In the genomic region with DNA sequence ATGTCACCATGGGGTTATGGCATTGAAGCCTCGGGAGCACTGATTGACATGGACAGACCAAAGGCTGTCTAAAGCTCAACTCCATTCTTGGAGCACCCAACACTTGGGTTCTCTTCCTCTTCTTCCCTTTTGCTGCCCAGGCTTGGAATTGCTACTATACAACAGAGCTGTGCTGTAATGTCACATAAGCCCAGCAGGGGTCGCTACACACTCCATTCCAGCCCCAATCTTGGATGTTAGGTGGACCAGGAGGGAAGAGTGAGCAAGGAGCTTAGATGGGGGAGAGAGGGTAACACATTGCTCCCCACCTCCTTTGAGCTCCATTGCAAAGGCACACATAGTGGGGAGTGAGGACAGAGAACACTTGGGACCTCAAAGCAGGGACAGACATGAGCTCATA, we compare ENCODE assay signal across 11 mouse cellular contexts. TPM values are rescaled to one million over a fixed set of nuclear protein-coding genes. Genes with fewer than 3 reads are reported as not detected.
A peak's percentile ranks its signal among the peaks of the same experiment; 100 is the strongest.
DNase-seq lines count a peak whose midpoint lies in the region; ATAC-seq and TF ChIP-seq lines count a peak whose summit lies in the region.
"Had no signal": no experiment of that assay in that cellular context is flagged by ENCODE, and none has a peak within 500 bp of the region (broad histone marks: within the 10 kb centered on the region; RNA-seq: fewer than 3 reads in every experiment).

No protein-coding gene starts in this region.

- 9% methylated on average over 2 of the region's 2 CpGs for WGBS in heart, adult 2 months
- WGBS in midbrain, embryonic 14.5 days = 13% methylated on average over 2 of the region's 2 CpGs
- 14% methylated on average over 2 of the region's 2 CpGs for WGBS in midbrain, embryonic 13.5 days

- intact Hi-C loops in heart, adult 2 months (cut with DNase I) = loop anchor here (5.0 kb wide), 2 partner anchors 115 to 195 kb away; no protein-coding TSS in a partner anchor
- intact Hi-C loops in heart, postnatal 10 days (cut with DNase I) = loop anchor here (5.0 kb wide), 2 partner anchors 115 to 190 kb away; no protein-coding TSS in a partner anchor
- intact Hi-C loops in left cerebral cortex, postnatal 4 days (cut with DNase I) = no loop called here

- no peaks in the 10 kb centered on the region for H3K9me3 ChIP-seq in midbrain, embryonic 14.5 days (ENCODE audit: control insufficient read depth, low read length)
- no peaks in the 10 kb centered on the region for H3K9me3 ChIP-seq in midbrain, embryonic 13.5 days
- H3K9me3 ChIP-seq: embryonic facial prominence, embryonic 12.5 days had no signal

- no peaks in the 10 kb centered on the region for H3K36me3 ChIP-seq in heart, adult 2 months (ENCODE audit: control insufficient read depth, insufficient read depth, low read length)
- no peaks in the 10 kb centered on the region for H3K36me3 ChIP-seq in midbrain, embryonic 14.5 days (ENCODE audit: control insufficient read depth, insufficient read depth, low read length)
- no peaks in the 10 kb centered on the region for H3K36me3 ChIP-seq in midbrain, embryonic 13.5 days
- H3K36me3 ChIP-seq: embryonic facial prominence, embryonic 12.5 days had no signal

- TF ChIP-seq EP300 in heart, adult 2 months (IDR thresholded peaks at IDR 0.05; ENCODE audit: insufficient read depth, low read depth, low read length) = no peak

- H3K27me3 ChIP-seq in heart, adult 2 months (ENCODE audit: control insufficient read depth, insufficient read depth, low read length) = no peaks in the 10 kb centered on the region
- no peaks in the 10 kb centered on the region for H3K27me3 ChIP-seq in midbrain, embryonic 14.5 days (ENCODE audit: control insufficient read depth, insufficient read depth, low read length)
- H3K27me3 ChIP-seq in midbrain, embryonic 13.5 days = no peaks in the 10 kb centered on the region; the same call in 1 of the 2 replicates
- H3K27me3 ChIP-seq: embryonic facial prominence, embryonic 12.5 days had no signal

- H3K4me3 ChIP-seq in heart, adult 2 months = no peak overlapping the region
- H3K4me3 ChIP-seq in midbrain, embryonic 14.5 days (replicated peaks; ENCODE audit: low read depth, low read length) = no peak overlapping the region
- H3K4me3 ChIP-seq in midbrain, embryonic 13.5 days (replicated peaks) = no peak overlapping the region
- H3K4me3 ChIP-seq: embryonic facial prominence, embryonic 12.5 days had no signal

- TF ChIP-seq CTCF in heart, adult 2 months (IDR thresholded peaks at IDR 0.05) = peak; percentile 85

- no peaks in the 10 kb centered on the region for H3K79me2 ChIP-seq in heart, adult 2 months (replicated peaks; ENCODE audit: control insufficient read depth, insufficient read depth, low read length)

- no peak for TF ChIP-seq POLR2A in heart, adult 2 months (IDR thresholded peaks at IDR 0.05; ENCODE audit: insufficient read depth, low read depth, low read length)

- no peak overlapping the region for H3K4me2 ChIP-seq in midbrain, embryonic 14.5 days (ENCODE audit: low read length)
- H3K4me2 ChIP-seq in midbrain, embryonic 13.5 days (replicated peaks) = no peak overlapping the region
- H3K4me2 ChIP-seq: embryonic facial prominence, embryonic 12.5 days had no signal

- no peak overlapping the region for H3K9ac ChIP-seq in heart, adult 2 months (ENCODE audit: low read depth, low read length)
- H3K9ac ChIP-seq in midbrain, embryonic 14.5 days (replicated peaks; ENCODE audit: low read length) = no peak overlapping the region
- no peak overlapping the region for H3K9ac ChIP-seq in midbrain, embryonic 13.5 days (replicated peaks)
- H3K9ac ChIP-seq: embryonic facial prominence, embryonic 12.5 days had no signal

- no peaks in the 10 kb centered on the region for H3K4me1 ChIP-seq in heart, adult 2 months (ENCODE audit: control insufficient read depth, insufficient read depth, low read length)
- H3K4me1 ChIP-seq in midbrain, embryonic 14.5 days (ENCODE audit: control insufficient read depth, insufficient read depth, low read length) = peaks cover 11% of the 10 kb centered on the region
- peaks cover 24% of the 10 kb centered on the region for H3K4me1 ChIP-seq in midbrain, embryonic 13.5 days (replicated peaks)
- H3K4me1 ChIP-seq: embryonic facial prominence, embryonic 12.5 days had no signal

- no peak overlapping the region for H3K27ac ChIP-seq in heart, adult 2 months
- peak overlapping the region; percentile 32; the same call in 1 of the 2 replicates for H3K27ac ChIP-seq in midbrain, embryonic 14.5 days (replicated peaks; ENCODE audit: low read depth, low read length)
- no peak overlapping the region for H3K27ac ChIP-seq in midbrain, embryonic 13.5 days
- H3K27ac ChIP-seq: embryonic facial prominence, embryonic 12.5 days had no signal

- no peak for DNase-seq in heart, adult 2 months
- DNase-seq in heart, postnatal 10 days = no peak
- peak; percentile 34 for DNase-seq in midbrain, embryonic 14.5 days
- DNase-seq in WW6 (ENCODE audit: low read depth, low spot score) = peak; percentile 42
- peak; percentile 37 for DNase-seq in left cerebral cortex, postnatal 4 days
- peak; percentile 57 for DNase-seq in thymus, postnatal 4 days

- ATAC-seq in midbrain, embryonic 14.5 days (ENCODE audit: low FRiP score, low TSS enrichment) = no peak
- no peak for ATAC-seq in midbrain, embryonic 13.5 days
- ATAC-seq in cerebellum, adult (ENCODE audit: insufficient number of reproducible peaks, low FRiP score, low TSS enrichment) = no peak

RNA-seq across cellular contexts. Expression of a gene that starts 6.2 kb away (rescaled TPM):
- total RNA-seq in heart, adult 2 months (2021) = 10 to 100 TPM; 56.0 to 57.1 TPM
- 41.6 and 57.0 TPM in 2 replicates for polyA plus RNA-seq in heart, adult 2 months (2012; rRNA removed)
- 10 to 100 TPM; 65.2 to 70.1 TPM for total RNA-seq in heart, postnatal 10 days (2021)
- polyA plus RNA-seq in midbrain, embryonic 14.5 days (2014; fragmentation: Nextera tagmentation; extraction: Ambion mirVana) = 23.0 and 25.7 TPM in 2 replicates
- 16.6 and 18.9 TPM in 2 replicates for polyA plus RNA-seq in midbrain, embryonic 13.5 days (2015; fragmentation: Nextera tagmentation; extraction: Ambion mirVana)
- total RNA-seq in left cerebral cortex, postnatal 4 days (2021) = 100 to 1,000 TPM; 173 to 179 TPM

RNA-seq across cellular contexts. Expression of a gene that starts 17.1 kb away (rescaled TPM):
- not detected for total RNA-seq in heart, adult 2 months (2021)
- polyA plus RNA-seq in heart, adult 2 months (2012; rRNA removed) = not detected in 2 replicates
- total RNA-seq in heart, postnatal 10 days (2021) = not detected
- not detected in 2 replicates for polyA plus RNA-seq in midbrain, embryonic 14.5 days (2014; fragmentation: Nextera tagmentation; extraction: Ambion mirVana)
- not detected in 2 replicates for polyA plus RNA-seq in midbrain, embryonic 13.5 days (2015; fragmentation: Nextera tagmentation; extraction: Ambion mirVana)
- total RNA-seq in left cerebral cortex, postnatal 4 days (2021) = 1 to 10 TPM in 1 of 2 experiments, not detected in 1; 6.6 TPM
- polyA plus RNA-seq: embryonic facial prominence, embryonic 12.5 days; large intestine, adult 2 months; neural tube, embryonic 14.5 days had no signal

Comparison
In these comparisons a context has a peak if more than half of its experiments do, and no peak if none do; other contexts are left out.
1. DNase-seq: peak in midbrain, embryonic 14.5 days (single experiment), WW6 (single experiment), left cerebral cortex, postnatal 4 days (single experiment) and thymus, postnatal 4 days (single experiment); none in heart, adult 2 months (0 of 2) and heart, postnatal 10 days (0 of 2).